Mouse (Mus musculus): ENCODE measurements around the gene Acaca. TPM values are rescaled to one million over a fixed set of nuclear protein-coding genes. Genes with fewer than 3 reads are reported as not detected.

Acaca gene
- 36.2 and 40.7 TPM in 2 replicates for polyA plus RNA-seq (2014; fragmentation: Nextera tagmentation; extraction: Ambion mirVana)

DNA sequence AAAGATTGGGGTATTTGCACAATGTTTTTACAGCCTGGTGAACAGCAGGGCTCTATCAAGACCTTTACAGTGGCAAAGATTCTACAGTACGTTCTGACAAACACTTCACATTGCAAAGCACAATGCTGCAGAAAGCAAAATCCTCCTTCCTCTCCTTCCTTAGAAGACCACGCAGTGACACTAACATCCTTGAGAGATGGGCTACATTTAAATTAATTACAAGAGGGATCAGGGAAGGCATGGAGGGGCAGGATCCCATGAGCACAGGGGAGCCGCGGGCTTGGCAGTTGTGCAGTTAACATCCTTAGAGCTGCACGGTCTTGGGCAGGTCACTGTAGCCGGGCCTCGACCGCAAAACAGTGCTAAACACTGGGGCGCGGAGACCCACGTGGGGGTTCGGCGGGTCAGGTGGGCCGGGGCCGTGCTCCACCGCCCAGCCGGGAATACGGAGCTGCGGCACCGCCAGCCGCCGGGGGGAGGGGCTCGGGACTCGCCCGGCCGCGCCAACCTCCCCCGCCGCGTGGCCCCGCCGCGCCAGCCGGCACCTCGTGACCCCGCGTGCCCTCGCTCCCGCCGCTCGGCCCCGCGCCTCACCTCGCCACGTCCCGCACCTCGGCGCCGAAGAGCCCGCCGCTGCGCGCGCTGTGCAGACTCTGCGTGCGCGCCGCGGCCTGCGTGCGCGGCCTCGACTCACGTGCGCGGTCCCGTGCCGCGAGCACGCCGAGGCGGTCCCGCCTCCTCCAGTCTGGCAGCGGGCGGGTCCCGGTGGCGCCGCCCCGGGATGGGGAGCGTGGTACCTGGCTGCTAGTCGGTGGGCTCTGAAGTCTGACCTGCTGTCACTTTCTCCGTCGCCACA, at the start of gene Acaca, which contains the start of gene Tada2a:
Acaca (plus strand) TSS at position 730 of the 856 bp plus-strand sequence.
Tada2a (minus strand) TSS at position 658 of the 856 bp plus-strand sequence.
- ATAC-seq (ENCODE audit: low FRiP score) (peak; percentile 93), DNase-seq (ENCODE audit: low spot score) (peak; percentile 93)
- H3K9me3 ChIP-seq (ENCODE audit: control insufficient read depth, low read length): no peaks in the 10 kb centered on the region
- H3K4me3 ChIP-seq (replicated peaks; ENCODE audit: low read length): peak within 1 kb of the TSS; percentile 83
- H3K4me1 ChIP-seq (replicated peaks; ENCODE audit: control insufficient read depth, insufficient read depth, low read length): peaks cover 14% of the 10 kb centered on the region
- H3K9ac ChIP-seq: peak within 1 kb of the TSS; percentile 86
- H3K27ac ChIP-seq: peak within 1 kb of the TSS; percentile 74
- no peaks in the 10 kb centered on the region for H3K27me3 ChIP-seq (ENCODE audit: control insufficient read depth, insufficient read depth, low read length)
- H3K4me2 ChIP-seq (replicated peaks): peak within 1 kb of the TSS; percentile 80
- H3K36me3 ChIP-seq (replicated peaks; ENCODE audit: control insufficient read depth, insufficient read depth): peaks cover 31% of the 10 kb centered on the region
- WGBS: under 1% methylated on average over 56 of the region's 83 CpGs

DNA sequence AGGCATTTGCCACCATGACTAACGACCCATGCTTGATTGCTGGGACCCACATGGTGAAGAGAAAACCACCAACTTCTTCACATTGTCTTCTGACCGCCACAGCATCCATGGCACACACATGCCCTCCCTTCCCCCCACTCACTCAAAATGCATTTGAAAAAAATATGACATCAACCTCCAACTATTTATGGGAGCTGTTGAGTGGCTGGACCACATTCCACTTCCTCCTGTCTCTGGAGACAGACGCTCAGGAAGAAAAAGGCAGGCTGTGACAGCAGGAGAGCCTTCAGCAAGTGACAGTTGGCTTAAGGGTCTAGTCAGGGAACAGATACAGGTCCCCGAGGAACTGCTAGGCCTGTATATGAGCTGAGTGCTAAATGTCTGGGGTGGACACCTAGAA, 49.6 kb upstream of the Acaca start:
- Histone ChIP-seq H3K36me3 (replicated peaks; ENCODE audit: control insufficient read depth, insufficient read depth) (peaks cover 36% of the 10 kb centered on the region), H3K27me3 (ENCODE audit: control insufficient read depth, insufficient read depth, low read length) (no peaks in the 10 kb centered on the region), H3K9ac (no peak overlapping the region), H3K4me2 (replicated peaks) (no peak overlapping the region), H3K27ac (no peak overlapping the region), H3K9me3 (ENCODE audit: control insufficient read depth, low read length) (no peaks in the 10 kb centered on the region), H3K4me3 (replicated peaks; ENCODE audit: low read length) (no peak overlapping the region), H3K4me1 (replicated peaks; ENCODE audit: control insufficient read depth, insufficient read depth, low read length) (no peaks in the 10 kb centered on the region)
- DNase-seq (ENCODE audit: low spot score) (no peak), ATAC-seq (ENCODE audit: low FRiP score) (no peak)
- 81% methylated on average over 4 of the region's 4 CpGs for WGBS

DNA sequence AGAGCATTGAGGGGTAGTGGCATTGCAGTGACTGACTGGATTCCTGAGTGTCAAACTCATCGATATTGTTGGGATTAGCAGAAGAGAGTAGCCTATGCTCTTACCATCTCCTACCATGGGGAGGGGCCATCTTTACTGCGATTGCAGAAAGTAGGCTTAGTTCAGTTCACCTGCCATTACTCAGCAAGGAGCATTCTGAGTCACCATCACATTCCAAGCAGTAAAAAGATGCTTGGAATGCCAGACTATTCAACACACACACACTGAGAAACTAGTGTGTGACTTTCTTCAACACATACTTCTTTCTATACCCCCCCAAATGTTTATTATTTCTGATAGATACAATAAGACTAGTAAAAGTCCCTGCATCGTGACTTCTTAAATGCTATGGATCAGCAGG, 49.1 kb upstream of the Acaca start:
- peaks cover 39% of the 10 kb centered on the region for H3K36me3 ChIP-seq (replicated peaks; ENCODE audit: control insufficient read depth, insufficient read depth)
- no peak overlapping the region for H3K27ac ChIP-seq
- DNase-seq (ENCODE audit: low spot score): no peak
- H3K9me3 ChIP-seq (ENCODE audit: control insufficient read depth, low read length): no peaks in the 10 kb centered on the region
- no peak overlapping the region for H3K9ac ChIP-seq
- ATAC-seq (ENCODE audit: low FRiP score): no peak
- WGBS: 91% methylated on average over 3 of the region's 3 CpGs
- H3K27me3 ChIP-seq (ENCODE audit: control insufficient read depth, insufficient read depth, low read length): no peaks in the 10 kb centered on the region
- no peaks in the 10 kb centered on the region for H3K4me1 ChIP-seq (replicated peaks; ENCODE audit: control insufficient read depth, insufficient read depth, low read length)
- no peak overlapping the region for H3K4me3 ChIP-seq (replicated peaks; ENCODE audit: low read length)
- no peak overlapping the region for H3K4me2 ChIP-seq (replicated peaks)

DNA sequence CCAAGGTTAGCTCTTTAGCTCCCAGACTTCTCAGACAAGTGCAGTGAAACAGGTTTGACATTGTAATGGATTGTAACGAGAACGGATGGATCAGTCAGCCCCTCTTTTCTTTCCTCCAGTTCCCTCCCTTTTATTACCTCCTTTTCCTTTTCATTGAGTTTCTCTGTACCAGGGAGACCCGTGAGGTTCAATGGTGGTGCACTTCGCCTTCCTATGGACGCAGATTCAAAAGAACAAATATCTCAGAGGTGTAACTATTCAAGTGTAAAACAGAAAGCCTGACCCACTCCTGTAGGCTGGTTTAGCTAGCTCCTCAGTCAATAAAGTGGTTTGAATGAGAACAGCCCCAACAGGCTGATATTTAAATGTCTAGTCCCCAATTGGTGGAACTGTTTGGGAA, 47.6 kb upstream of the Acaca start:
- H3K4me1 ChIP-seq (replicated peaks; ENCODE audit: control insufficient read depth, insufficient read depth, low read length): no peaks in the 10 kb centered on the region
- H3K4me2 ChIP-seq (replicated peaks): no peak overlapping the region
- ATAC-seq (ENCODE audit: low FRiP score) (no peak), DNase-seq (ENCODE audit: low spot score) (no peak)
- H3K27ac ChIP-seq: no peak overlapping the region
- peaks cover 51% of the 10 kb centered on the region for H3K36me3 ChIP-seq (replicated peaks; ENCODE audit: control insufficient read depth, insufficient read depth)
- H3K9me3 ChIP-seq (ENCODE audit: control insufficient read depth, low read length): no peaks in the 10 kb centered on the region
- H3K9ac ChIP-seq: no peak overlapping the region
- H3K27me3 ChIP-seq (ENCODE audit: control insufficient read depth, insufficient read depth, low read length): no peaks in the 10 kb centered on the region
- H3K4me3 ChIP-seq (replicated peaks; ENCODE audit: low read length): no peak overlapping the region
- WGBS: 86% methylated on average over 5 of the region's 5 CpGs

DNA sequence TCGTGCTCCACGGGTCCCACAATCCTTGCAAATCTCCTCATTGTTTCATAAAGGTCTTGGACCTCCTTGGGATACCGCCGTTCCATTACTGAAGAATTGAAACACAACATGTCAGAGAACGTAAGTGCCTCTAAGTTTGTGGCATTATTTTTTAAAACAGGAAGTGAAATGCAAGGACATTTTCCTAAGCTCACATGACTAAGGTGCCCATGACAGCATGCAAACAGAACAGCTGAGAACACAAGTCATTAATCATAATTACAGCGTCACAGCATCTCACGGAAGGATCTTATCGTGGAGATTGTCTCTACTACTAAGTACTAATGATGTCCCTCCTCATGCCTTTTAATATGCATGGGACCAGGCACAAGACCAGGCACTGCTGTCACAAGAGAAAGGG, 38.9 kb upstream of the Acaca start:
- WGBS: 79% methylated on average over 8 of the region's 8 CpGs
- H3K9me3 ChIP-seq (ENCODE audit: control insufficient read depth, low read length): no peaks in the 10 kb centered on the region
- H3K9ac ChIP-seq: no peak overlapping the region
- DNase-seq (ENCODE audit: low spot score) (no peak), ATAC-seq (ENCODE audit: low FRiP score) (no peak)
- H3K4me3 ChIP-seq (replicated peaks; ENCODE audit: low read length): no peak overlapping the region
- no peak overlapping the region for H3K4me2 ChIP-seq (replicated peaks)
- H3K36me3 ChIP-seq (replicated peaks; ENCODE audit: control insufficient read depth, insufficient read depth): peaks cover 76% of the 10 kb centered on the region
- H3K4me1 ChIP-seq (replicated peaks; ENCODE audit: control insufficient read depth, insufficient read depth, low read length): no peaks in the 10 kb centered on the region
- H3K27me3 ChIP-seq (ENCODE audit: control insufficient read depth, insufficient read depth, low read length): no peaks in the 10 kb centered on the region
- H3K27ac ChIP-seq: no peak overlapping the region

DNA sequence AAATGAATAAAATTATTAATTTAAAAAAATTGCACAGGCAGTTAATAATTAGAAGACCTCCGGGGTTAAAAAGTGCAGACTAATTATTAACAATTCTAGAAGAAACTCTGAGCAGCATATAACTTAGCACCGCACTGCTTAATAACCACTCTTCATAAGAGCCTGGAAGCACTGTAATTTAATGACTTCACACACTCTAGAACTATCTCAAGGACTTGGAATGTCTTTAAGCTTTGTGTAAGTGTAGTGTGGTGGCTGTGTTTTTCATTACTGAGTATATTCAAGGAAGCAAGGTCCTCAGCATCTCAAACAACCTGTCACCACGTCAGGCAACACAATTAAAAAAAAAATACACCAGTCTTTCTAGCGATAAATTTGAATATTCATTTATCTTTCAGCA, 34.4 kb upstream of the Acaca start:
- peaks cover 64% of the 10 kb centered on the region for H3K36me3 ChIP-seq (replicated peaks; ENCODE audit: control insufficient read depth, insufficient read depth)
- ATAC-seq (ENCODE audit: low FRiP score): no peak
- DNase-seq (ENCODE audit: low spot score): no peak

DNA sequence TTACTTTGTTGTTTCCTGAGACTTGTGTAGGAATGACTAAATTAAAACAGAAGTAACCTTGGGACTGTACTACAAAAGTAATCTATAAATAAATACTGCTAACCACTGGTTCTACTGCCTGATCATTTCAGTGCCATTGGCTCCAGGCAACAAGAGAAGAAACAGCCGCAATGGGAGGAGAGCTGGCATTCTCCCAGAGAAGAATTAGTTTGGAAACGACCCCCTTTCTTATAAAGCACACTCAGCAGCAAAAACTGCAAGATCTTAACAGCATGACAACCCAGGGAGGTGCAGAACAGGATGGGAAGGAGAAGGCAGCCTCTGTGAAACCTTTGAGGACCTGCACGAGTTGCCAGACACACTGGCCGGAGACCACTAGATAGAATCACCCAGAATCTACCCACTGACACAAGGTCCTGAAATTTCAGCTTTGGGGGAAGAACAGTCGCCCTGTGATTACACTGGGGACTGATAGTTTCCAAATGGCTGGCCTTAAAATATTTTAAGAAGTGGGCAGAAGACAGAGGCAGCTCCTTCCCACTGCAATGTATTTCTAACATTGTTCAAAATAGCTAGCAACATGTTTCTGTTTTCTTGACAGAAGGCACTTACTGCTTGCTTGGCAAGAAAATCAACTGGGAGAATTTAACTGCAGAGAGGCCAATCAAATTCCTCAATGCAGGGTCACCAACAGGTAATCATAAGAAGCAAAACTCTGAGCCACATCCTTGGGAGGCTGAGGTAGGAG, 32.0 kb upstream of the Acaca start:
- DNase-seq (ENCODE audit: low spot score) (no peak), ATAC-seq (ENCODE audit: low FRiP score) (no peak)
- Histone ChIP-seq H3K4me1 (replicated peaks; ENCODE audit: control insufficient read depth, insufficient read depth, low read length) (no peaks in the 10 kb centered on the region), H3K27ac (no peak overlapping the region), H3K27me3 (ENCODE audit: control insufficient read depth, insufficient read depth, low read length) (no peaks in the 10 kb centered on the region), H3K36me3 (replicated peaks; ENCODE audit: control insufficient read depth, insufficient read depth) (peaks cover 67% of the 10 kb centered on the region), H3K9me3 (ENCODE audit: control insufficient read depth, low read length) (no peaks in the 10 kb centered on the region), H3K4me3 (replicated peaks; ENCODE audit: low read length) (no peak overlapping the region), H3K4me2 (replicated peaks) (no peak overlapping the region), H3K9ac (no peak overlapping the region)
- 80% methylated on average over 5 of the region's 5 CpGs for WGBS

More for the DNA sequence above, 34.4 kb upstream of the Acaca start:
- no peak overlapping the region for H3K4me3 ChIP-seq (replicated peaks; ENCODE audit: low read length)
- H3K9ac ChIP-seq: no peak overlapping the region
- 86% methylated on average over 4 of the region's 4 CpGs for WGBS
- no peak overlapping the region for H3K27ac ChIP-seq
- H3K27me3 ChIP-seq (ENCODE audit: control insufficient read depth, insufficient read depth, low read length): no peaks in the 10 kb centered on the region
- no peaks in the 10 kb centered on the region for H3K4me1 ChIP-seq (replicated peaks; ENCODE audit: control insufficient read depth, insufficient read depth, low read length)
- H3K9me3 ChIP-seq (ENCODE audit: control insufficient read depth, low read length): no peaks in the 10 kb centered on the region
- H3K4me2 ChIP-seq (replicated peaks): no peak overlapping the region

DNA sequence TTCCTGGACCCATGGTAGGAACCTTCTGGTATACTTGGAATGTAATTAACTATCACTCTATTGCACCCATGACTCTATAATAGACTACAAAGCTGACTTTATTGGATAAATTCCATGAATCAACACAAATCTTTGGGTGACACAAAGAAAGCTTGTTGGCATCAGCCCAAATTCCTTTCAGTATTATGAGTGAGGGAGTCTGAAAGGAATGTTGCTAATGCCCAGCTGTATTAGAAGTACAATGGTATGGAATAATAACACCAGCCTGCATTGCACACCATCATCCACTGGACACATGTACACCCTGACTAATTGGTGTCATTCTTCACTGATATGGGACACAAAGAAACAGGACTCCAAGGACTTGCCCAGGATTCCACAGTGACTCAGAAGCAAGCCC, 28.3 kb upstream of the Acaca start:
- no peaks in the 10 kb centered on the region for H3K9me3 ChIP-seq (ENCODE audit: control insufficient read depth, low read length)
- DNase-seq (ENCODE audit: low spot score) (peak; percentile 36), ATAC-seq (ENCODE audit: low FRiP score) (no peak)
- no peaks in the 10 kb centered on the region for H3K27me3 ChIP-seq (ENCODE audit: control insufficient read depth, insufficient read depth, low read length)
- H3K27ac ChIP-seq: no peak overlapping the region
- no peak overlapping the region for H3K4me2 ChIP-seq (replicated peaks)
- H3K4me1 ChIP-seq (replicated peaks; ENCODE audit: control insufficient read depth, insufficient read depth, low read length): no peaks in the 10 kb centered on the region
- no peak overlapping the region for H3K4me3 ChIP-seq (replicated peaks; ENCODE audit: low read length)
- no peak overlapping the region for H3K9ac ChIP-seq
- H3K36me3 ChIP-seq (replicated peaks; ENCODE audit: control insufficient read depth, insufficient read depth): peaks cover 85% of the 10 kb centered on the region

DNA sequence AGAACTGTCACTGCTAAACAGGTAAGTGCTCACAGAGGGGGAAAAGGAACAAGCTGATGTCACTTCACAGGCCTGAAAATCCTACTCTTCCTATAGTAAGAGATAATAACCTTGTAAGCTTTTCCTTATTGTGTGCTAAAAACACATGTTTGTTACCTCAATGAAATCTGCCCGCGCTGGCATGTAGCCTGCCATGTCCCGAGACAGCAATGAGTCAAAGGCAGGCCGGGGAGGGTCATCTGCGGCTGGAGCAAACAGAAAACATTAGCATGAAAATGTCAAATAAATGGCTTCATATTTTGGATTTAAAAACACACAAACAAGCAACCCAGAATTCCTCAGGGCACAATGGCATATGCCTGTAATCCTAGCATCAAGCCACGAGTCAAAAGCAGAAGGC, 25.4 kb upstream of the Acaca start:
- no peak overlapping the region for H3K4me2 ChIP-seq (replicated peaks)
- WGBS: 90% methylated on average over 6 of the region's 6 CpGs
- H3K9me3 ChIP-seq (ENCODE audit: control insufficient read depth, low read length): no peaks in the 10 kb centered on the region
- H3K36me3 ChIP-seq (replicated peaks; ENCODE audit: control insufficient read depth, insufficient read depth): peaks cover 95% of the 10 kb centered on the region
- DNase-seq (ENCODE audit: low spot score) (no peak), ATAC-seq (ENCODE audit: low FRiP score) (no peak)
- no peak overlapping the region for H3K9ac ChIP-seq
- H3K27me3 ChIP-seq (ENCODE audit: control insufficient read depth, insufficient read depth, low read length): no peaks in the 10 kb centered on the region
- no peaks in the 10 kb centered on the region for H3K4me1 ChIP-seq (replicated peaks; ENCODE audit: control insufficient read depth, insufficient read depth, low read length)
- no peak overlapping the region for H3K27ac ChIP-seq
- H3K4me3 ChIP-seq (replicated peaks; ENCODE audit: low read length): no peak overlapping the region

Data from hindbrain, embryonic 14.5 days (tissue).